Mouse (Mus musculus): ENCODE results near the gene Foxa1. TPM values are rescaled to one million over a fixed set of nuclear protein-coding genes. Genes with fewer than 3 reads are reported as not detected.

The Foxa1 gene
- not detected for total RNA-seq (2021)
- long read RNA-seq, experiment 1: 0 reads
- long read RNA-seq, experiment 2: 0 reads

GRCm38 (mm10) chr12:57546415-57547201, at the start of gene Foxa1:
Foxa1 (minus strand) TSS chr12:57546916.
- no peak for DNase-seq (ENCODE audit: low spot score in 2 of 2)

GRCm38 (mm10) chr12:57575931-57576628, 29.4 kb upstream of the Foxa1 start:
- peak; percentile 11 to 19 for DNase-seq (ENCODE audit: low spot score in 2 of 2)

- no peak for DNase-seq (ENCODE audit: low spot score in 2 of 2)
These were observed 25.7 kb upstream of the Foxa1 start for GRCm38 (mm10) chr12:57572415-57572814.

GRCm38 (mm10) chr12:57571773-57572172, 25.1 kb upstream of the Foxa1 start:
- DNase-seq (ENCODE audit: low spot score in 2 of 2): no peak

- no peak for DNase-seq (ENCODE audit: low spot score in 2 of 2)
These were observed 17.2 kb upstream of the Foxa1 start, which contains the start of gene Ttc6 for GRCm38 (mm10) chr12:57563909-57564308. Ttc6 (plus strand) TSS chr12:57564113.

- DNase-seq (ENCODE audit: low spot score in 2 of 2): no peak
These were observed 7.4 kb upstream of the Foxa1 start for GRCm38 (mm10) chr12:57554091-57554490.

- no peak for DNase-seq (ENCODE audit: low spot score in 2 of 2)
These were observed 5.6 kb upstream of the Foxa1 start for GRCm38 (mm10) chr12:57552286-57552685.

GRCm38 (mm10) chr12:57550881-57551280, 4.2 kb upstream of the Foxa1 start:
- no peak for DNase-seq (ENCODE audit: low spot score in 2 of 2)

- no peak for DNase-seq (ENCODE audit: low spot score in 2 of 2)
These were observed 3.6 kb upstream of the Foxa1 start for GRCm38 (mm10) chr12:57550181-57550808.

GRCm38 (mm10) chr12:57549667-57550160, 3.0 kb upstream of the Foxa1 start:
- DNase-seq (ENCODE audit: low spot score in 2 of 2): no peak

GRCm38 (mm10) chr12:57548981-57549666, 2.4 kb upstream of the Foxa1 start:
- DNase-seq (ENCODE audit: low spot score in 2 of 2): no peak

GRCm38 (mm10) chr12:57548352-57548980, 1.8 kb upstream of the Foxa1 start:
- DNase-seq (ENCODE audit: low spot score in 2 of 2): no peak

- no peak for DNase-seq (ENCODE audit: low spot score in 2 of 2)
These were observed 1.2 kb upstream of the Foxa1 start for GRCm38 (mm10) chr12:57547890-57548289.

- DNase-seq (ENCODE audit: low spot score in 2 of 2): no peak
These were observed 1.1 kb downstream of the Foxa1 start for GRCm38 (mm10) chr12:57545371-57546241.

- no peak for DNase-seq (ENCODE audit: low spot score in 2 of 2)
These were observed 1.9 kb downstream of the Foxa1 start for GRCm38 (mm10) chr12:57544641-57545370.

GRCm38 (mm10) chr12:57543627-57543991, 3.1 kb downstream of the Foxa1 start:
- DNase-seq (ENCODE audit: low spot score in 2 of 2): no peak

- DNase-seq (ENCODE audit: low spot score in 2 of 2): no peak
These were observed 3.7 kb downstream of the Foxa1 start for GRCm38 (mm10) chr12:57542746-57543626.

Measured in layer of hippocampus, postnatal 14 days (tissue).